Comparison of ENCODE assay signal across 29 mouse cellular contexts in the genomic region with DNA sequence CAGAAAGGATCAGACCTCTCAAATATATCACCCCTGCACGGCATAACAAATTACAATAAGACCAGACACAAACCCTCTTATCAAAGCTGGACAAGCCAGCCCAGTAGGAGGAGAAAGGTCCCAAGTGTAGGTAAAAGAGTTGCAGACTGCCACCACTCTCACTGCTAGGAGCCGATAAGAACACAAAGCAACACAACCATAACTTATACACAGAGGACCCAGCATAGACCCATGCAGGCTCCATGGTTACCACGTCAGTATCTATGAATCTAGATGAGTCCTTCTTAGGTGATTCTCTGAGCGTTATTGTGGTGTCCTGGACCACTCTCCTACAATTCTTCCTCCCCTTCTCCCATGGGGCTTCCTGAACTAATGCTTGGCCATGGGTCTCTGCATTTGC. TPM values are rescaled to one million over a fixed set of nuclear protein-coding genes. Genes with fewer than 3 reads are reported as not detected.
DNase-seq lines count a peak whose midpoint lies in the region; ATAC-seq and TF ChIP-seq lines count a peak whose summit lies in the region.
"Had no signal": no experiment of that assay in that cellular context is flagged by ENCODE, and none has a peak within 500 bp of the region (broad histone marks: within the 10 kb centered on the region; RNA-seq: fewer than 3 reads in every experiment).

No protein-coding gene starts in this region.

- no peaks in the 10 kb centered on the region for H3K27me3 ChIP-seq in forebrain, embryonic 16.5 days (replicated peaks; ENCODE audit: control insufficient read depth, insufficient read depth, low read length)
- H3K27me3 ChIP-seq in forebrain, postnatal 0 days (ENCODE audit: insufficient read depth, low read length) = no peaks in the 10 kb centered on the region; the same call in 1 of the 2 replicates
- H3K27me3 ChIP-seq in midbrain, embryonic 10.5 days (ENCODE audit: low read depth, poor library complexity, severe bottlenecking) = no peaks in the 10 kb centered on the region
- no peaks in the 10 kb centered on the region for H3K27me3 ChIP-seq in midbrain, embryonic 14.5 days (ENCODE audit: control insufficient read depth, insufficient read depth, low read length)
- no peaks in the 10 kb centered on the region for H3K27me3 ChIP-seq in limb, embryonic 13.5 days
- no peaks in the 10 kb centered on the region for H3K27me3 ChIP-seq in hindbrain, embryonic 12.5 days
- H3K27me3 ChIP-seq: forebrain, embryonic 13.5 days; heart, embryonic 15.5 days; intestine, embryonic 15.5 days; neural tube, embryonic 13.5 days had no signal

- 90% methylated on average over 4 of the region's 4 CpGs for WGBS in forebrain, embryonic 16.5 days
- 79% methylated on average over 4 of the region's 4 CpGs for WGBS in forebrain, postnatal 0 days
- 85% methylated on average over 4 of the region's 4 CpGs for WGBS in midbrain, embryonic 10.5 days
- WGBS in midbrain, embryonic 14.5 days = 73% methylated on average over 4 of the region's 4 CpGs
- 84% methylated on average over 4 of the region's 4 CpGs for WGBS in limb, embryonic 13.5 days
- WGBS in hindbrain, embryonic 12.5 days = 67% methylated on average over 4 of the region's 4 CpGs

- peaks cover 3% of the 10 kb centered on the region; the same call in 1 of the 2 replicates for H3K4me1 ChIP-seq in forebrain, embryonic 16.5 days (replicated peaks; ENCODE audit: control insufficient read depth, insufficient read depth, low read length)
- no peaks in the 10 kb centered on the region for H3K4me1 ChIP-seq in forebrain, postnatal 0 days (ENCODE audit: insufficient read depth)
- H3K4me1 ChIP-seq in midbrain, embryonic 10.5 days = peaks cover 10% of the 10 kb centered on the region
- peaks cover 11% of the 10 kb centered on the region for H3K4me1 ChIP-seq in midbrain, embryonic 14.5 days (ENCODE audit: control insufficient read depth, insufficient read depth, low read length)
- peaks cover 27% of the 10 kb centered on the region for H3K4me1 ChIP-seq in limb, embryonic 13.5 days
- H3K4me1 ChIP-seq in hindbrain, embryonic 12.5 days = peaks cover 6% of the 10 kb centered on the region; the same call in 1 of the 2 replicates
- H3K4me1 ChIP-seq: forebrain, embryonic 13.5 days; heart, embryonic 10.5 days; heart, embryonic 15.5 days; intestine, embryonic 15.5 days; neural tube, embryonic 13.5 days had no signal

- H3K9me3 ChIP-seq in forebrain, embryonic 16.5 days (ENCODE audit: control insufficient read depth, low read length) = no peaks in the 10 kb centered on the region
- no peaks in the 10 kb centered on the region for H3K9me3 ChIP-seq in forebrain, postnatal 0 days (ENCODE audit: low read length)
- no peaks in the 10 kb centered on the region for H3K9me3 ChIP-seq in midbrain, embryonic 10.5 days (replicated peaks)
- no peaks in the 10 kb centered on the region for H3K9me3 ChIP-seq in midbrain, embryonic 14.5 days (ENCODE audit: control insufficient read depth, low read length)
- no peaks in the 10 kb centered on the region for H3K9me3 ChIP-seq in limb, embryonic 13.5 days
- no peaks in the 10 kb centered on the region for H3K9me3 ChIP-seq in hindbrain, embryonic 12.5 days (replicated peaks)
- H3K9me3 ChIP-seq: forebrain, embryonic 13.5 days; heart, embryonic 10.5 days; heart, embryonic 15.5 days; intestine, embryonic 15.5 days; neural tube, embryonic 13.5 days had no signal

- H3K4me2 ChIP-seq in forebrain, embryonic 16.5 days (ENCODE audit: low read length) = no peak overlapping the region
- H3K4me2 ChIP-seq in forebrain, postnatal 0 days (ENCODE audit: low read depth) = no peak overlapping the region
- no peak overlapping the region for H3K4me2 ChIP-seq in midbrain, embryonic 14.5 days (ENCODE audit: low read length)
- H3K4me2 ChIP-seq in limb, embryonic 13.5 days (replicated peaks) = no peak overlapping the region
- no peak overlapping the region for H3K4me2 ChIP-seq in hindbrain, embryonic 12.5 days (replicated peaks)
- H3K4me2 ChIP-seq: forebrain, embryonic 13.5 days; heart, embryonic 15.5 days; intestine, embryonic 15.5 days; neural tube, embryonic 13.5 days had no signal

- H3K27ac ChIP-seq in forebrain, embryonic 16.5 days (ENCODE audit: low read length) = no peak overlapping the region
- H3K27ac ChIP-seq in forebrain, postnatal 0 days (ENCODE audit: low read depth, low read length) = no peak overlapping the region
- H3K27ac ChIP-seq in midbrain, embryonic 10.5 days (replicated peaks) = no peak overlapping the region
- no peak overlapping the region for H3K27ac ChIP-seq in midbrain, embryonic 14.5 days (replicated peaks; ENCODE audit: low read depth, low read length)
- H3K27ac ChIP-seq in limb, embryonic 13.5 days = peak overlapping the region; percentile 40; the same call in 1 of the 2 replicates
- no peak overlapping the region for H3K27ac ChIP-seq in hindbrain, embryonic 12.5 days
- H3K27ac ChIP-seq: forebrain, embryonic 13.5 days; heart, embryonic 10.5 days; heart, embryonic 15.5 days; hindbrain, postnatal 0 days; intestine, embryonic 15.5 days; kidney, postnatal 0 days; liver, embryonic 14.5 days; neural tube, embryonic 13.5 days; stomach, postnatal 0 days had no signal

- ATAC-seq in forebrain, embryonic 16.5 days = 0 out of 2 replicates have a peak, but pooled peaks have one; percentile 19
- ATAC-seq in forebrain, postnatal 0 days = no peak
- no peak for ATAC-seq in midbrain, embryonic 14.5 days (ENCODE audit: low FRiP score, low TSS enrichment)
- ATAC-seq in limb, embryonic 13.5 days (ENCODE audit: low FRiP score, low read depth) = no peak
- ATAC-seq in hindbrain, embryonic 12.5 days (ENCODE audit: low FRiP score) = no peak
- ATAC-seq: forebrain, embryonic 13.5 days; hindbrain, postnatal 0 days; intestine, embryonic 15.5 days had no signal

- no peak for DNase-seq in forebrain, postnatal 0 days
- DNase-seq in midbrain, embryonic 10.5 days (ENCODE audit: low spot score) = peak; percentile 8
- no peak for DNase-seq in midbrain, embryonic 14.5 days
- DNase-seq in kidney, postnatal 36 days = no peak
- DNase-seq: adrenal gland, postnatal 14 days; cerebellum, adult 11 months; cerebellum, adult 9-10 months; cerebellum, postnatal 36 days; gastrocnemius, postnatal 10 days; kidney, adult 8-10 months; layer of hippocampus, postnatal 36 days; lung, adult 2 months; lung, postnatal 14 days; right cerebral cortex, postnatal 4 days; thymus, adult 18-20 months; thymus, postnatal 36 days had no signal

- H3K9ac ChIP-seq in forebrain, embryonic 16.5 days (replicated peaks; ENCODE audit: low read depth, low read length) = no peak overlapping the region
- H3K9ac ChIP-seq in forebrain, postnatal 0 days = no peak overlapping the region
- H3K9ac ChIP-seq in midbrain, embryonic 14.5 days (replicated peaks; ENCODE audit: low read length) = no peak overlapping the region
- no peak overlapping the region for H3K9ac ChIP-seq in limb, embryonic 13.5 days
- H3K9ac ChIP-seq in hindbrain, embryonic 12.5 days = no peak overlapping the region
- H3K9ac ChIP-seq: forebrain, embryonic 13.5 days; heart, embryonic 15.5 days; intestine, embryonic 15.5 days; liver, embryonic 14.5 days; neural tube, embryonic 13.5 days had no signal

- H3K4me3 ChIP-seq in forebrain, embryonic 16.5 days (replicated peaks; ENCODE audit: low read length) = no peak overlapping the region
- H3K4me3 ChIP-seq in forebrain, postnatal 0 days (ENCODE audit: low read depth, low read length) = no peak overlapping the region
- H3K4me3 ChIP-seq in midbrain, embryonic 10.5 days = no peak overlapping the region
- H3K4me3 ChIP-seq in midbrain, embryonic 14.5 days (replicated peaks; ENCODE audit: low read depth, low read length) = no peak overlapping the region
- no peak overlapping the region for H3K4me3 ChIP-seq in limb, embryonic 13.5 days
- H3K4me3 ChIP-seq in hindbrain, embryonic 12.5 days = no peak overlapping the region
- H3K4me3 ChIP-seq: erythroblast, embryonic 14.5 days; forebrain, embryonic 13.5 days; heart, embryonic 10.5 days; heart, embryonic 15.5 days; intestine, embryonic 15.5 days; neural tube, embryonic 13.5 days had no signal

- H3K36me3 ChIP-seq in forebrain, embryonic 16.5 days (ENCODE audit: control insufficient read depth, insufficient read depth) = no peaks in the 10 kb centered on the region
- H3K36me3 ChIP-seq in forebrain, postnatal 0 days (ENCODE audit: insufficient read depth) = no peaks in the 10 kb centered on the region
- no peaks in the 10 kb centered on the region for H3K36me3 ChIP-seq in midbrain, embryonic 10.5 days
- no peaks in the 10 kb centered on the region for H3K36me3 ChIP-seq in midbrain, embryonic 14.5 days (ENCODE audit: control insufficient read depth, insufficient read depth, low read length)
- H3K36me3 ChIP-seq in limb, embryonic 13.5 days = no peaks in the 10 kb centered on the region
- H3K36me3 ChIP-seq in hindbrain, embryonic 12.5 days = no peaks in the 10 kb centered on the region
- H3K36me3 ChIP-seq: heart, embryonic 10.5 days; heart, embryonic 15.5 days; intestine, embryonic 15.5 days; neural tube, embryonic 13.5 days had no signal

- TF ChIP-seq CTCF in forebrain, postnatal 0 days (IDR thresholded peaks at IDR 0.05; ENCODE audit: low read depth) = no peak

RNA-seq across cellular contexts. Expression of gene Gpr88, which starts 24.0 kb away (rescaled TPM):
- polyA plus RNA-seq in forebrain, embryonic 16.5 days (2015; fragmentation: Nextera tagmentation; extraction: Ambion mirVana) = 13.1 and 17.1 TPM in 2 replicates
- 33.6 and 54.7 TPM in 2 replicates for total RNA-seq in forebrain, postnatal 0 days (2014; rRNA removed)
- 15.2 and 20.5 TPM in 2 replicates for polyA plus RNA-seq in forebrain, postnatal 0 days (2015; fragmentation: Nextera tagmentation; extraction: Ambion mirVana)
- polyA plus RNA-seq in midbrain, embryonic 10.5 days (2016; fragmentation: Nextera tagmentation; extraction: Ambion mirVana) = not detected in 2 replicates
- polyA plus RNA-seq in midbrain, embryonic 14.5 days (2014; fragmentation: Nextera tagmentation; extraction: Ambion mirVana) = 1.8 and 2.8 TPM in 2 replicates
- polyA plus RNA-seq in limb, embryonic 13.5 days (2015; fragmentation: Nextera tagmentation; extraction: Ambion mirVana) = 1.5 and 1.6 TPM in 2 replicates
- 1.7 and 2.0 TPM in 2 replicates for polyA plus RNA-seq in hindbrain, embryonic 12.5 days (2016; fragmentation: Nextera tagmentation; extraction: Ambion mirVana)
- polyA plus RNA-seq: erythroblast, embryonic 14.5 days had no signal
